Mouse (Mus musculus) gastrocnemius, postnatal 10 days (tissue): ENCODE measurements around the gene Tvp23a. TPM values are rescaled to one million over a fixed set of nuclear protein-coding genes. Genes with fewer than 3 reads are reported as not detected.

Source experiments
- DNase-seq: peaks from one replicate; pipeline ENCODE4 v3.0.0; 2021; ENCODE audit warnings: mixed read lengths
- total RNA-seq, 2 experiments: library from RNA; stranded (reverse); gene quantifications; 2 replicates each; pipeline ENCODE4 v1.2.3; 2021

Gene Tvp23a
- total RNA-seq, 2 experiments from 2014 or later, result 1.2 TPM

DNA sequence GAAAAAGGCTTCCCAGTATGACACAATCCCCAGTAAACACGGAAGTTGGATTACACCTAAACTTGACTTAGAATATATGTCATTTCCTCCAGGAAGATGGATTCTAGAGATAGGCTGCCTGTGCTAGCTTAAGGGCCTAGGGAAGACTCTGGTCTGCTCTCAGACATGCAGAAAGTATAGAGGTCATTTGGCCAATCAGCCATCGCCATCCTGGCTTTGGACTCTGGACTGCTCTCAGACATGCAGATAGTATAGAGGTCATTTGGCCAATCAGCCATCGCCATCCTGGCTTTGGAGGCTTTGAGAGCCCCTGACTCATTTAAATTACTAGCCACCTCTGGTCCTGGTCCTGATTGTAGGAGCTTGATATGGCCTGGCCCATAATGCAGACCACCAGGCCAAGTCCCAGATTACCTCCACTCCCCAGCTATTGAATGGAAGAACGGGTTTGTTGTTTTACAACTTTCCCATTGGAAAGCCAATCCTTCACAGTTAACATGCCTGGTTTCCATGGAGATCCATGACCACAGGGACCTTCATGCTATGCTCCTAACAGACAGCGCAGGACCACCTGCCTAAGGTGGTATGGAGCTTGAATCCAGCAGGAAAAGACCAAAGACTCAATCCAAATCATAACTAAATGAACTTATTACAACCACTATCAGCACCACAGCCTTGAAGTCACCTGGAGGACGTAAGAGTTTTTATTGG is 6.9 kb upstream of the Tvp23a start:
- no peak for DNase-seq

DNA sequence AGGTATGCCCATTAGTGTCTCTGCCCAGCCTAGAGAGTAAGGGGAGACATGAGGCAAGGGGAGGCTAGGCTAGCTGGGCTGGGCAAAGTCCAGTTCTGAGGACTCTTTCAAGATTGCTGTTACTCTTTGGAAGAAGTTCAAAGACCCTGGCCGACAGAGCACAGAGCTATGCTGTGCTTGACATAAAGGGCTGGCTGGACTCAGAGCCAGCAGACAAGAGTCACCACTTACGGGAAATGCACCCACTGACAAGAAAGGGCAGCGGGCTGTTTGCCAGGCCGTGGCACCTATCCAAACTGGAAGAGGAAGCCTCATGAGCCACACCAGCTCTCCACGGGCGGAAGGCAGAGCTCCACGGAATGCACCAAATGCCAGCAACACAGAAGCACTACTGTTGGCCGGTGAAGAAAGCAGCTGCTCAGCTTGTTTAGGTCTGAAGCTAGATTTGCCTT is 5.3 kb upstream of the Tvp23a start:
- peak; percentile 72 for DNase-seq

DNA sequence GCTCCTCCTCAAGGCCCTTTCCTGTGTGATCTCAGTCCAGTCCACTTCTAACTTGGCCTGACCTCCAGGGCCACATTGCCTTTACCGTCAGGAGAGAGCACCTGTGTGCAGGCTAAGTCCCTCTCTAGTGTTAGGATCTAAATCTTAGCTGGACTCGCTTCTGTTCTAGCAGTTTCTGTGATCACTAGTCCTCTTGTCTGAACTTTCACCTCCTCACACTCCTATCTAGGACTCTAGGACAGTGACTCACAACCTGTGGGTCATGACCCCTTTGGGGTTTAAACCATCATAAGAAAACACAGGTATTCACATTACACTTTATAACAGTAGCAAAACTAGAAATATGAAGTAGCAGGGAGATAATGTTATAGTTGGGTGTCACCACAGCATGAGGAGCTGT is 4.7 kb upstream of the Tvp23a start:
- no peak for DNase-seq

DNA sequence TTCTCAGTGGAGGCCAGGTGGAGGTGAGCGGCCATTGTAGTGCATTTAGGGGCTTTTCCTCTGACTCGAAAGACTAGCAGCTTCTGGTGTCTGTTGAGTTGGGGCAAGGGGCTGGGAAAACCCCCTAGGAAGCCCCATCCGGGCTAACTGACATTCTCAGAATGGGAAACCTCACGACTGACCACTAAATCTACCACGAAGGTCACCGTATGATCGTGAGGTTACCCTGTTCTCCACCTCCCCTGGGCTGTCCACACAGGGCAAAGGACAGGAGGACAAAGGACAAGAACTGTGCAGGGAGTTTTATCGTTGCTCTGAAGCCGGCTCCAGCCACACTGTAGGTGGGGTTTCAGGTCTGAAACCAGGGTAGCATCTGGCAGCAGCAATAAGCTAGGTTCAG is 1.8 kb upstream of the Tvp23a start:
- DNase-seq, result no peak

DNA sequence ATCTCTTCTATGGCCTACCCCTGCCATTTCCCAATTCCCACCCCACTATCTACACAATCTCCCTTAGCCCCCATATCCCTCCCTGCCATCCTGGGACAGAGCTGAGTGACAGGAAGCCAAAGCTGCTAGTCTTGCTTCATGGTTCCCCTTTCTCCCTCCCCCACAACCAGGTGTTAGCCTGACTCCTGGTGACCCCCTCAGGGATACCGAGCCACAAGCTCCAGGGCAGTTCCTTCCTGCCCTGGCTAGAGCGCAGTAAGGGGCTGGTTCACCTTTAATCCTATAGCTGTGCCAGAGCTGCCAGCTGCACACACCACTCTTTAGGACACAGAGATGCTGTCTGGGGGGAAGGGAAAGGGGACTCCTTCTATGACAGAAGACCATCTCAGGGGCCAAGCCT is 619 bp upstream of the Tvp23a start:
- no peak for DNase-seq

DNA sequence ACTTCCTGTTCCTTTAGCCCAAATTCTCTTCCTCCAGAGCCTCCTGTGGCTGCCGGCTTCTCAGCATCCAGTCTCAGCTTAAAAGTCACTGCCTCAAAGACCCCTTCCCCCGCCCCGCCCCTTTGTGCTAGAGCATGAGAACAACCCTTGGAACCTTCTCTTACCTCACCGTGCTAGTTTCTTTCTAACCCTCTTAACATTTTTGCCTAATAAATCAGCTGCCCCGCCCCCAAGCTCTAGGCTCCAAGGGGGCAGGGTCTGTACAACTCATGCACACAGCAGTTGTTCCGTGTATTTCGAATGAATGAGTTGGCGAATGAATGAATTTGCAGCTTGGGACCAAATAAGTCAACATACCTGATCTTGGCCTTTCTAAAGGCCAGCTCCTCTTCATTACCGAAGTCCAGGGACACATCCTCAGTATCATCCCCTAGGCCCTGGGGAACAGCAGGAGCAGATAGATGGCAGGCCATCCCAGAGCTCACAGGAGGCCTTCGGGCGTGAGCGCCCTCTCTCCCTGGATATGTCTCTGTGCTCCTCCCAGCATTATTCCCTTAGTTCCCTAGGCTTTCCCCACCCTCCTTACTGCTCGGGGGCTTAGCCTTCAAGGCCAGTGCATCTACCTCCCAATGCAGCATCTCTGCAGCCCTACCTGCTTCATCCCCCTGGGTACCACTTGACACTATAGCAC is 444 bp downstream of the Tvp23a start:
- no peak for DNase-seq

DNA sequence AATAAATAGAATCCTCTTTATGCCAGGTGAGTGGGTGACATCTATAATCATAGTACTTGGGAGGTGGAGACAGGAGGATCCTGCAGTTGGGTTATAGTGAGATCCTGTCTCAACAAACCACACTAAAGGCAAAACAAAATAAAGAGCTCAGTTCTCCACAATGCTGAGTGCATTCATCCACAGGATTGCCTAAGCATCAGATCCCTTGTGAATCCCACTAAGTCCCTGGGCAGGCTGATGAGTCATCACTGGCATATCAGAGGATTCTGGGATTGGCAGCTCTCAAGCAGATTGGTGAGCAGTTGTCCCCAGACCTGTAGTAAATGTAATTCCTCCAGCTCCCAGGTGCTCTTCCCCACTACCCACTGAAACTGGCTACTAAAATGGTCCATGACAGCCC is 3.4 kb downstream of the Tvp23a start:
- DNase-seq, result no peak

DNA sequence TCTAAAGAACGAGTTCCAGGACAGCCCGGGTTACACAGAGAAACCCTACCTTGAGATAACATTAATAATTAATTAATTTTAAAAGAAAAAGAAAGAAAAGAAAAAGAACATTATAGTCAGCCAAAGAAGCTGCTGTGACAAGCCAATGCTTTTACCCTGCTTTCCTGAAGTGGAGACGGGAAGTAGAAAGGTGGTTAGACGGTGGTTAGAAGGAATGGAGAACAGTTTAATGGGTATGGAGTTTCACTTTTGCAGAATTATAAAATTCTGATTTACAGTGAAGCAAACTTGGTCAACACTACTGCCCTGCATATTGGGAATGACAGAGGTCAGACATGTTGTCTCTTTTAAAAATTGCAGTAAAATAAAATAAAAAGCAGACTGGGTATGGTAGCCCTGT is 5.4 kb downstream of the Tvp23a start:
- no peak for DNase-seq

DNA sequence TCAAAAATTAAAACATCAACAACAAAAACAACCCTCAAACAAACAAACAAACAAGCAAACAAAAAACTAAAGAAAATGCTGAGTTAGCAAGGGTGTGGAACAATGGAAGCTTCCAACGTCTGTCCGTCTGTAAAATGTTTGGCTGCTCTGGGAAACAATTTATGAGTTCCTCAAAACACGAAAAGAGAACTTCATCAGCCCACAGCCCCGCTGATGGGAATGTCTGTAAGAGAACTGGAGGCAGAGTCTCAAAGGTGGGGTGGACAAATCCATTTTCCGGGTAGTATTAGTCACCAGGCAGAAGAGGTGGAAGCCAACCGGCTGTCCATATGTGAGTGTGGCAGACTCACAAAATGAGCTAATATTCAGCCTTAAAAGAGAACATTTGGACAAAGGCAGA is 5.8 kb downstream of the Tvp23a start:
- no peak for DNase-seq

DNA sequence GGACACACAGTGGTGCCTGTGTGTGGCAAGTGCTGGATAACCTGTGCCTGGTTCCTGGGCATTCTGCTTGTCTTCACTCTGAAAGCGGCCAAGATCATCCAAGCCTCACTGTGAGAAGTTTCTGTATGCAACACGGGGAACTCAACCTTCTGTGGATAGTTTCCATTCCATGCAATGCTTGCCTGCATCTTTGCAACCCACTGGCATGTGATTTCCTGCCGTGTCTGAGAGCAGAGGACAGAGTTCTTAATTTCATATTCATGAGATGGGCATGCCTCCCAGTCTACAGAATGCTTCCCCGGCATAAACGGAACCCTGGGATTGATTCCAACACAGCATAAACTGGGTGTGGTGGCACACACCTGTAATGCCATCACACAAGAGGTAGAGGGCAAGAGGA is 9.1 kb downstream of the Tvp23a start:
- no peak for DNase-seq

DNA sequence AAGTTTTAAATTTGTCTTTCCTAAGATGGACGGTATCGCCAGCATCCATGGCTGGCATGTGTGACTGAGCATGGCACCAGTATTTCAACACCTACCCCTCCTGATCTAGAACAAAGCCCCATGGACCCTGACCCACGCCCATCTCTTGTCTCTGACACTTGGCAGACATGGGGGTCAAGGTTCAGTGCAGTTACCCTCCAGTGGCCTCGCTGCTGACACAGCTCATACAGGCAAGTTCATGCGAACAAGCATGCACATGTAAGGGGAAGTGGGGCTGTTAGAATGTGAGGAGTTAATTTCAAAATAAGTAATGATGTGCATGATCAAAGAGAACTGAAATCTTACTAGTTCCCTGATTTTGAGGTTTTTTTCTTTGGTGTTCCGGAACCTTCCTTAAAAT is 11.0 kb downstream of the Tvp23a start:
- no peak for DNase-seq

DNA sequence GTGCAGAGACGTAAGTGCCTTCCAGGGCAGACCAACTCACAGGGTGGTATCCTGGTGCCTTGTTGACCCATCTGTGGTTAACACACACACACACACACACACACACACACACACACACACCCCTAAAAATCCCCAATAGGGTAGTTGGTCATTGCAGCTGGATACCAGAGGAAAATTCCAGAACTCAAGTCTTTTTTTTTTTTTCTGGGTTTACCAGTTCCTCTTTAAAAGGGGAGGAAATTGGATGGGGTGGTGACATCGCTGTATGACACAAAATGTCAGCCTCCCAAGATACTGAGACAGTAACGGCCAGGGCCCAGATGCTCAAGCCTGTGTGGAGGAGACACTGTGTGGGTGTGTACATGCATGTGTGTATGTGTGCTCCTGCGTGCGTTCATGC is 13.8 kb downstream of the Tvp23a start:
- DNase-seq, result no peak

DNA sequence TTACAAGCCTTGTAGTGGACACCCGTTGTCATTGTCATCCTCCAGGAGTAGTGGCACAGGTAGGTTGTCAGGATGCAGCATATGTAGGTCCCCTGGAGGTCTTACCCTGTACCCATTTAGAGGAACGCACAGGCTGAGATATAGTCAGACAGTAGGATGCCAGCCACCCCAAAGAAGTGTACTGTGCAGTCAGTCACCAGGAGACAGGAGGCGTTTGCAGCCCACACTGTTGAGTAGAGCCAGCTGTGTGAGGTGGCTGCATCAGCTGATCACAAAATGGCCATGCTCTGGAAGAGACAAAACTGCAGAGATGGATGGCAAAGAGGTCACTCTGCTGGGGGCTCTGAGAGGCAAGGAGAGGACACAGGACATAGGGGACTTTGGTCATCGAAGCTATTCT is 14.8 kb downstream of the Tvp23a start:
- DNase-seq, result no peak

DNA sequence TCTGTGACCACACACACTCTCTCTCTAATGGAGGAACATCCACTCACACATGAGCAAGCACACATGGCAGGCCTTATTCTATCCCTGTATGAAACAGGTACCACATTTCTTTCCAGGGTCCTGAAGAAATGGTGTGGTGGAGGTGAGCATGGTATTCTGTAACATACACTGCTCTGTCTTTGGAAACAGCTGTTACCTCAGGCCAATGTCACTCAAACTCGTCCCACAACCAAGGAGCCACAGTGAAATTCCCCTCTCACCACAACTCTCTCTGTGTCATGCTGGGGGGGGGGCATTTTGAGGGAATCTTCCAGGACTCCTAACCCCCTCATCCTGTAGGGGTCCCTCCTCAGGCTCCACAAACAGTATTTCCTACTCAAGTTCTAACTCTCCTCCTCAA is 15.3 kb downstream of the Tvp23a start:
- DNase-seq, result no peak

DNA sequence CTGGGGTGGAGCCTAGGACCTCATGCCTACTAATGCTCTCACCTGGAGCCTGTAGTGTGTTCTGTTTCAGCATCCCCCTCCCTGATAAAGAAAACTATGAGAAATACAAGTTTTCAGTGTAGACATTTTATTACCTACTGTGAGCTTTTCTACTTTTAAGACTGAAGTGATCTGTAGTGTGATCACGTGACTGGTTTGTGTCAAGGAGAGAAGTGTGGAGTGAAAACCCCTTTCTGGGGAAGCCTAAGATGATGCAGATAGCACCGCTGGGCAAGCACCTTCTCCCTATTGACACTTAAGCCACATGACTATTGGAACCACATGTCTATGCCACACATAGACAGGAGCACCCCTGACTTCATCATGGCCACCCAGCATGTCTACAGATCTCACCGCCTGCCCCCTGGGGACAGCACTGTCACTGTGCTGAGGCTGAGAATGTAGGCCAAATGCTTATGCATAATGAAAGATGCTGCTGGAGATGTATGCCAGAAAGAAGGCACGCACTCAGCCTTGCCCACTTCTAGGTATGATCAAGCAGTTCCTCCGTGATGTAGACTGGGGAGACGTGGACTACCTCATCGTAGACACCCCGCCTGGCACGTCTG is 26.6 kb downstream of the Tvp23a start:
- DNase-seq, result no peak

DNA sequence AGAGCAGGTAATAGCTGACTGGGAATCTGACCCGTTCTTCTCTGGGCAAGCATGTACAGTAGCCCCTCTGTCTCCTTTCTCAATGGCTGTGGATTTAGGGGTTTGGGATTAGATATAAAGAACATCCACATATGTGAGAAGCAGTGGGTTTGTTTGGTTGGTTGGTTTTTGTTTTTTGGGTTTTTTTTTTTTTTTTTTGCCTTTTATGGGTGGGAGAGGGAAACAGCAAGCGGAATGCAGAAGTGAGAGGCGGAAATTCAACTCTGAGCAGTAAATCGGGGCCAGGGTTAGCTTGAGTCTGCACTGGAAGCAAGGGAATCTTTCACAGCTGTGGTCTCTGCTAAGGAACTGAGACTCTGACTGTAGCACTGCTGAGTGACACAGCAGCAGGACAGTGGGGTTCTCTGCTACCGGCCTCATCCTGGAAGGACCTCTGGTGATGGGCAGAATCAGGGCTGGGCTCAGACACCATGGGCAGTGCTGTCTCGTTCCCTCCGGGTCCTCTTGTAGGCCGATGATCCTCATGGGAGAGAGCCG is 29.4 kb downstream of the Tvp23a start:
- DNase-seq, result no peak

DNA sequence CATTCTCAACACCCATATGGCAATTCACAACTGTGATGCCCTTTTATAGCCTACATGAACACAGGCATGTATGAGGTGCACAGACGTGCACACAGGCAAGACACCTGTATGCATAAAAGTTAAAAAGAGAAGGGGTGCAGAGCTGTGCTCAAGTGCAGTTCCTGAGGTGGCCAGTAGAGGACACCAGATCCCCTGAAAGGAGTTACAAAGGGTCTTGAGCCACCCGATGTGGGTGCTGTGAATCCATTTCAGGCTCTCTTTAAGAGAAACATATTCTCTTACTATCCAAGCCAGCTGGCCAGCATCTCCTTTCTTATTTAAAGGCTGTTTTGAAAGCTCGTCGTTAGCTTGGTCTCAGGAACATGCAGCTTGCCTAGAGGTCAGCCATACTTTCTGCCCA is 30.3 kb downstream of the Tvp23a start:
- DNase-seq, result no peak

DNA sequence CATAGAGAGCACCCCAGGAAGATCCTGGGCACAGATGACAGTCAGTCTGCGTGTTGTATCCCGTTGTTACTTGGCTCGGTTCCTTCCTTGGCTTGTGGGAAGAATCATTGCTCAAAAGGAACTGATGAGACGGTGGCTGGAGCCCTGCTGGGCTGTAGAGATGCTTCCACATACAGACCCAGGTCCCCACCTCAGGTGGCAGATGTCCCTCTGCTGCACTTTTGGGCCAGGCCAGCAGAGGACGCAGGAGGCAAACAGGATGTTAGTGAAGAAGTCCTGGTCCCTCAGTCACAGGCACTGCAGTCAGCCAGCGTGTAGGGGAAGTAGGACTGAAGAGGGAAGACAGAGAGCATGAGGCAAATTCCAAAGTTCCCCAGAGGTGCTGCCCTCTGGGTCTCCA is 31.2 kb downstream of the Tvp23a start:
- DNase-seq, result peak; percentile 20

DNA sequence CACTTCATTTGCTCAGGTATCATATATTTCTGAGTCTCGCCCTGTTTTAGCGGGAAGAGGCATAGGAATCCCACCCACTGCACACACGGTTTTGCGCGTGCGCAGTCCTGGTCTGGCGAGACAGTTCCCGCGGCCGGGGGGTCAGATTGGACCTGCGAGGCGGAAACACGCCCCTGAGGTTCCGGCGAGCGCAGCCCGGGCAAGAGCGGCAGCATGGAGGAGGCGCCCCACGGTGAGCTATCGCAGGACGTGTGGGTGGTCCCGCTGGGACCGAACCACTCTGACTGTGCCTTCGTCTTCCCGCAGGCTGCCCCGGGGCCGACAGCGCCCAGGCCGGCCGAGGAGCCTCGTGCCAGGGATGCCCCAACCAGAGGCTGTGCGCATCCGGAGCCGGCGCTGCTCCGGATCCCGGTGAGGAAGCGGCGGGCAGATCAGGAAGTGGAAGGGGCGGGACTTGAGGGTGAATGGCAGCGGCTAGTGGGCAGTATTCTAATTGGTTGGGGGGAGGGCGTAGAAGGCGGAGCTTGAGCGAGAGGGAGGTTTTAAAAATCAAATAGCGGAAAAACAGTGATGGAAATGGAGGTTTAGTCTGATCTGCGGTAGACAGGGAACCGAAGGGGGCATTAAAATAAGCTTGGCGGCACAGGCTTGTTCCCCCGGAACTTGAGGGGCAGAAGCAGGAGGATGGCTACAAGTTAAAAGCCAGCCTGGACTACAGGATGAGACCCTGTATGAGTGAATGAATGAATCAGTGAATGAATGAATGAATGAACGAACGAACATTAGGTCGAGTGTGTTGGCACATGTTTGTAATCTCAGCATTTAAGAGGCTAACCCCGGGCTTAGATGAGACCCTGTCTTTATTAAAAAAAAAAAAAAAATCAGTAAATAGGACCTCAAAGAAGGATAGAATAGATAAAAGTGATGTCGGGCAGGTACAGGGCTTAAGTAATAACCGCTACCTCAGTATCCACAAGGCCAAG is 35.1 kb downstream of the Tvp23a start, which contains the start of gene Nubp1:
Nubp1 (plus strand) TSS at position 185 of the 983 bp plus-strand sequence.
- peak; percentile 91 for DNase-seq

DNA sequence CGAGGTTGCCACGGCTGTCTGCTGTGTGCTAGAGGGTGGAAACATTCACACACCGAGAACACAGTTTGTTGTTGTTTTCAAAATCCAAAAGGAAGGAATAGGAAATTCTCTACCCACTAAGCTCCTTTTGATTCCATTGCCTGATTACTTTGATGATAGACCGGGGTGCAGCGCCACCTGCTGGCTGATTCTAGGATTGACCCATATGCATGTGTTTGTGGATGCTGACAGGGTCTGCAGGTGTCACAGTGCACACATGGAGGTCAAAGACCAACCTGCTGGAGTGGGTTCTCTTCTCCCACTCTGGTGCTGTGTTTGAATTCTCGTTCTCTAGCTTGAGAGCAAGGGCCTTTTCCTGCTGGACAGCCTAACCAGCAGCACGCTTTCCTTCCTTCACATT is 48.0 kb downstream of the Tvp23a start:
- peak; percentile 87 for DNase-seq

DNA sequence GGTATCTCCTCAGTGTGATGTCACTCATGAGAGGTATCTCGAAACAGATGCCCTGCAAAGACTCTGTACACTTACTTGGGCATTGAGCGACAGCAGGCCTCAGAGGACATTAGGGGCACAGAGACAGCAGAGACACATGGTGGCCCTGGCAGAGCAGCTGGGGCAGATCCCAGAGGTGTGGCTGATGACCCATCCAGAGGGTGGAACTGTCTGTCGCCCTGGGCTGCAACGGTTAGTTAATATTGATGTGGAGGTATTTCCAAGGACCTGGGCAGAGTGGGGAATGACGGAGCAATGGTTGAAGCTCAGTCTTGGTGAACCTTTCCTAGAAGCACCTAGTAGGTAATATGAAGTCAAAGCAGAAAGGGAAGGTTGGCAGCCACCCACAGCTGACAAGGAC is 48.4 kb downstream of the Tvp23a start:
- no peak for DNase-seq
